Mouse (Mus musculus): ENCODE measurements around the gene Denr. TPM values are rescaled to one million over a fixed set of nuclear protein-coding genes. Genes with fewer than 3 reads are reported as not detected.

Denr gene
- polyA plus RNA-seq, 2 experiments = 64.5 to 121 TPM

DNA sequence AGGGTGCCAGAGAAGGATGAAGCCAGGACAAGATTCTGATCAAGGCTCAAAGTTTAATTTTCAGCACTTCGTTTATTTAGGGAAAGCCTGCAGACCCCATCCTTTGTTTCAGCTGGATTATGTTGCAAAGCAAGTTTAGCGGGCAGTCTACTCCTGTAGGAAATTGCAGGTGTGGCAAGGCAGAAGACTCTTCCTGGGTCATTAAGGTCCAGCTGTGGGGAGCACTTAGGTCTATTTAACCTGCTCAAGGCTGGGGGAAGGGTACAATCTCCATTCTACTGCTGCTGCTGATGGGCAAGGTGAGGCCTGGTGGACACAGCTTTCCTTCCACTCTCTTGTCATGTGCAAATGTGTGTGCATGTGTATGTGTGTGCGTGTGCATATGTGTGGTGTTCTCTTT is 52.0 kb downstream of the Denr start:
- 78% methylated on average over 3 of the region's 3 CpGs for WGBS
- H3K27ac ChIP-seq (replicated peaks; ENCODE audit: low read depth, low read length) = no peak overlapping the region
- no peaks in the 10 kb centered on the region for H3K4me1 ChIP-seq (ENCODE audit: control insufficient read depth, insufficient read depth, low read length)
- DNase-seq (ENCODE audit: low spot score) (no peak), ATAC-seq (ENCODE audit: low FRiP score, low read depth) (no peak)
- H3K9me3 ChIP-seq (ENCODE audit: control insufficient read depth, low read length) = no peaks in the 10 kb centered on the region
- H3K9ac ChIP-seq (ENCODE audit: low read depth, low read length, severe bottlenecking) = no peak overlapping the region
- no peak overlapping the region for H3K4me2 ChIP-seq (replicated peaks; ENCODE audit: low read depth, low read length, severe bottlenecking)
- no peak overlapping the region for H3K4me3 ChIP-seq (replicated peaks; ENCODE audit: low read length)
- no peak for TF ChIP-seq POLR2A (IDR thresholded peaks at IDR 0.05; ENCODE audit: borderline replicate concordance, extremely low read depth, insufficient read depth, insufficient read length)
- H3K36me3 ChIP-seq (ENCODE audit: control insufficient read depth, insufficient read depth, low read length) = no peaks in the 10 kb centered on the region
- no peaks in the 10 kb centered on the region for H3K27me3 ChIP-seq (ENCODE audit: control insufficient read depth, insufficient read depth, low read length)

- DNase-seq (ENCODE audit: low spot score) (no peak), ATAC-seq (ENCODE audit: low FRiP score, low read depth) (no peak)
- WGBS = 74% methylated on average over 8 of the region's 8 CpGs
- Histone ChIP-seq H3K4me2 (replicated peaks; ENCODE audit: low read depth, low read length, severe bottlenecking) (no peak overlapping the region), H3K27me3 (ENCODE audit: control insufficient read depth, insufficient read depth, low read length) (no peaks in the 10 kb centered on the region), H3K9ac (ENCODE audit: low read depth, low read length, severe bottlenecking) (no peak overlapping the region), H3K27ac (replicated peaks; ENCODE audit: low read depth, low read length) (no peak overlapping the region), H3K4me3 (replicated peaks; ENCODE audit: low read length) (no peak overlapping the region), H3K9me3 (ENCODE audit: control insufficient read depth, low read length) (no peaks in the 10 kb centered on the region), H3K36me3 (ENCODE audit: control insufficient read depth, insufficient read depth, low read length) (no peaks in the 10 kb centered on the region), H3K4me1 (ENCODE audit: control insufficient read depth, insufficient read depth, low read length) (no peaks in the 10 kb centered on the region)
- TF ChIP-seq POLR2A (IDR thresholded peaks at IDR 0.05; ENCODE audit: borderline replicate concordance, extremely low read depth, insufficient read depth, insufficient read length) = no peak
Measured at GRCm38 (mm10) chr5:123960129-123960528, 53.2 kb downstream of the Denr start.

- Histone ChIP-seq H3K9ac (ENCODE audit: low read depth, low read length, severe bottlenecking) (no peak overlapping the region), H3K4me2 (replicated peaks; ENCODE audit: low read depth, low read length, severe bottlenecking) (no peak overlapping the region), H3K4me1 (ENCODE audit: control insufficient read depth, insufficient read depth, low read length) (no peaks in the 10 kb centered on the region), H3K27ac (replicated peaks; ENCODE audit: low read depth, low read length) (no peak overlapping the region), H3K9me3 (ENCODE audit: control insufficient read depth, low read length) (no peaks in the 10 kb centered on the region), H3K27me3 (ENCODE audit: control insufficient read depth, insufficient read depth, low read length) (no peaks in the 10 kb centered on the region), H3K36me3 (ENCODE audit: control insufficient read depth, insufficient read depth, low read length) (no peaks in the 10 kb centered on the region), H3K4me3 (replicated peaks; ENCODE audit: low read length) (no peak overlapping the region)
- no peak for DNase-seq (ENCODE audit: low spot score)
- no peak for TF ChIP-seq POLR2A (IDR thresholded peaks at IDR 0.05; ENCODE audit: borderline replicate concordance, extremely low read depth, insufficient read depth, insufficient read length)
- 78% methylated on average over 10 of the region's 12 CpGs for WGBS
- no peak for ATAC-seq (ENCODE audit: low FRiP score, low read depth)
Measured at GRCm38 (mm10) chr5:123961046-123961445, 54.1 kb downstream of the Denr start.

GRCm38 (mm10) chr5:123964208-123964607 is 57.2 kb downstream of the Denr start:
- no peaks in the 10 kb centered on the region for H3K36me3 ChIP-seq (ENCODE audit: control insufficient read depth, insufficient read depth, low read length)
- no peak for ATAC-seq (ENCODE audit: low FRiP score, low read depth)

DNA sequence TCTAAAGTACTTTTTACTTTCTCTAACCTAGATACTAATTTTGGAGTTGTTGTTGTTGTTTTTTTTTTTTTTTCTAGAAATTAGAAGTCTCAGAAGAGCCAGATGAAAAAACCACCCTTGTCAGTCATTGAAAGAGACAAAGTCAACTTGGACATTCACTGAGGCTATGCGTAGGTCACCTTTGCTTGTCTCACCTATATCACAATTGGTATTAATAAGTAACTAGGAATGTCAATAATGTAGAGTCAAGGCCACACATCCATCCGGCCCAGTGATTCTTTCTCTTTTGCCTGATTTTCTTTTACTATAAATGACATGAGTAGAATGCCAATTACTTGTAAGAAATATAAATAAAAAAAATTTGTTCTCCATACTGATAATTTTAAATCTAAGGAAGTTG is 59.8 kb downstream of the Denr start:
- no peaks in the 10 kb centered on the region for H3K36me3 ChIP-seq (ENCODE audit: control insufficient read depth, insufficient read depth, low read length)
- no peak overlapping the region for H3K9ac ChIP-seq (ENCODE audit: low read depth, low read length, severe bottlenecking)
- H3K4me1 ChIP-seq (ENCODE audit: control insufficient read depth, insufficient read depth, low read length) = no peaks in the 10 kb centered on the region
- DNase-seq (ENCODE audit: low spot score) = no peak
- no peak overlapping the region for H3K27ac ChIP-seq (replicated peaks; ENCODE audit: low read depth, low read length)
- H3K9me3 ChIP-seq (ENCODE audit: control insufficient read depth, low read length) = no peaks in the 10 kb centered on the region
- no peak for TF ChIP-seq POLR2A (IDR thresholded peaks at IDR 0.05; ENCODE audit: borderline replicate concordance, extremely low read depth, insufficient read depth, insufficient read length)
- H3K4me2 ChIP-seq (replicated peaks; ENCODE audit: low read depth, low read length, severe bottlenecking) = no peak overlapping the region
- no peaks in the 10 kb centered on the region for H3K27me3 ChIP-seq (ENCODE audit: control insufficient read depth, insufficient read depth, low read length)
- no peak for ATAC-seq (ENCODE audit: low FRiP score, low read depth)
- no peak overlapping the region for H3K4me3 ChIP-seq (replicated peaks; ENCODE audit: low read length)
- WGBS = 94% methylated on average over 2 of the region's 2 CpGs

More at GRCm38 (mm10) chr5:123964208-123964607, 57.2 kb downstream of the Denr start:
- no peaks in the 10 kb centered on the region for H3K27me3 ChIP-seq (ENCODE audit: control insufficient read depth, insufficient read depth, low read length)
- DNase-seq (ENCODE audit: low spot score) = no peak
- H3K9me3 ChIP-seq (ENCODE audit: control insufficient read depth, low read length) = no peaks in the 10 kb centered on the region
- H3K4me3 ChIP-seq (replicated peaks; ENCODE audit: low read length) = no peak overlapping the region
- 95% methylated on average over 4 of the region's 4 CpGs for WGBS
- TF ChIP-seq POLR2A (IDR thresholded peaks at IDR 0.05; ENCODE audit: borderline replicate concordance, extremely low read depth, insufficient read depth, insufficient read length) = no peak
- H3K27ac ChIP-seq (replicated peaks; ENCODE audit: low read depth, low read length) = no peak overlapping the region
- H3K4me1 ChIP-seq (ENCODE audit: control insufficient read depth, insufficient read depth, low read length) = no peaks in the 10 kb centered on the region
- no peak overlapping the region for H3K9ac ChIP-seq (ENCODE audit: low read depth, low read length, severe bottlenecking)
- no peak overlapping the region for H3K4me2 ChIP-seq (replicated peaks; ENCODE audit: low read depth, low read length, severe bottlenecking)

DNA sequence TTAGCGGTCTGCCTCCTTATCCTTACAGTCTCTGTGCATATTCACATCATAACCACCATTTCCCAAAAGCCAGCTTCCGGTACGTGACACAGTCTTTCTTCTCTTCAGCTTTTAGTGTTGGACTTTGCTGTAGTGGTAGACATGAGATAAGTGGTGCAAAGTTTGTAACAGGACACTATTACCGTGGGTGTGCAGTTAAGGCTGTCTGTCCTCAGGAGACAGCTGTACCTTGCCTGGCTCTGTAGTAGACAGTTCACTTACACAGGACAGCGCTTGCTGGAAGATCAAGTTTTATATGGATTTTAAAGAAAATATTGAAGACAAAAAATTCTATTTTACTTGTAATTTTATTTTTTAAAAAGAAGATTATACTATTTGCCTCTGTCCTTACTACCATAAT is 61.5 kb downstream of the Denr start:
- Histone ChIP-seq H3K9me3 (ENCODE audit: control insufficient read depth, low read length) (no peaks in the 10 kb centered on the region), H3K4me2 (replicated peaks; ENCODE audit: low read depth, low read length, severe bottlenecking) (no peak overlapping the region), H3K4me3 (replicated peaks; ENCODE audit: low read length) (no peak overlapping the region), H3K4me1 (ENCODE audit: control insufficient read depth, insufficient read depth, low read length) (no peaks in the 10 kb centered on the region), H3K27me3 (ENCODE audit: control insufficient read depth, insufficient read depth, low read length) (no peaks in the 10 kb centered on the region), H3K9ac (ENCODE audit: low read depth, low read length, severe bottlenecking) (no peak overlapping the region), H3K36me3 (ENCODE audit: control insufficient read depth, insufficient read depth, low read length) (no peaks in the 10 kb centered on the region), H3K27ac (replicated peaks; ENCODE audit: low read depth, low read length) (no peak overlapping the region)
- TF ChIP-seq POLR2A (IDR thresholded peaks at IDR 0.05; ENCODE audit: borderline replicate concordance, extremely low read depth, insufficient read depth, insufficient read length) = no peak
- WGBS = 74% methylated on average over 5 of the region's 5 CpGs
- ATAC-seq (ENCODE audit: low FRiP score, low read depth) (no peak), DNase-seq (ENCODE audit: low spot score) (no peak)

Data from limb, embryonic 14.5 days (tissue).